Mouse (Mus musculus) hindbrain, postnatal 0 days (tissue): ENCODE measurements around the gene Tnfrsf1a. TPM values are rescaled to one million over a fixed set of nuclear protein-coding genes. Genes with fewer than 3 reads are reported as not detected.

Experiments
- ATAC-seq: fragments of 200-750 bp; cut with Nextera tagmentation; 2 replicates; pipeline ENCODE4 v1.8.0; 2017; ENCODE audit warnings: mild to moderate bottlenecking, moderate TSS enrichment, moderate library complexity
- DNase-seq: peaks from one replicate; pipeline ENCODE4 v3.0.0-alpha.2; 2015; ENCODE audit warnings: low spot score
- H3K27ac ChIP-seq: fragments of 300-500 bp; sonication (generic); 2 replicates; pipeline ENCODE4 v1.5.1; 2014; ENCODE audit warnings: mild to moderate bottlenecking
- H3K27me3 ChIP-seq: fragments of 300-500 bp; sonication (generic); 2 replicates; pipeline ENCODE4 v1.6.1; 2014; ENCODE audit warnings: low read length, mixed read lengths; ENCODE audit not compliant: insufficient read depth
- H3K36me3 ChIP-seq: fragments of 300-500 bp; sonication (generic); 2 replicates; pipeline ENCODE4 v1.6.1; 2014; ENCODE audit warnings: low read length, mixed read lengths; ENCODE audit not compliant: insufficient read depth
- H3K4me1 ChIP-seq: fragments of 300-500 bp; sonication (generic); 2 replicates; pipeline ENCODE4 v1.6.1; 2014; ENCODE audit warnings: antibody characterized with exemption, low read length, mixed read lengths; ENCODE audit not compliant: insufficient read depth
- H3K4me2 ChIP-seq: fragments of 300-500 bp; sonication (generic); 2 replicates; pipeline ENCODE4 v1.6.1; 2014; ENCODE audit warnings: low read depth, mild to moderate bottlenecking, low read length, moderate library complexity, mixed read lengths
- H3K4me3 ChIP-seq: fragments of 300-500 bp; sonication (generic); 2 replicates; pipeline ENCODE4 v1.5.1; 2014; ENCODE audit warnings: low read length
- H3K9ac ChIP-seq: fragments of 300-500 bp; sonication (generic); replicated peaks from 2 replicates; pipeline ENCODE4 v1.6.1; 2014; ENCODE audit warnings: mild to moderate bottlenecking, low read length, moderate library complexity, mixed read lengths
- H3K9me3 ChIP-seq: fragments of 300-500 bp; sonication (generic); 2 replicates; pipeline ENCODE4 v1.6.1; 2016; ENCODE audit warnings: low read length, mixed read lengths
- CTCF ChIP-seq: IDR thresholded peaks from 2 replicates; pipeline ENCODE4 v1.5.1; 2016; ENCODE audit warnings: antibody characterized with exemption, control low read depth, low read depth
- WGBS: fragments of 180-500 bp; shearing (Covaris S2); extraction: QIAGEN DNeasy Blood & Tissue Kit; methylation state at CpG from one replicate; pipeline ENCODE4 v1.1.7; 2014; 5-methylcytosine and 5-hydroxymethylcytosine counted together
- polyA plus RNA-seq: library from polyadenylated mRNA; unstranded; fragments of >200 nt; fragmentation: Nextera tagmentation; extraction: Ambion mirVana; gene quantifications from 2 replicates; pipeline ENCODE4 v1.2.1, GENCODE M21; 2015
- total RNA-seq: library from RNA; depleted of rRNA; stranded (reverse); fragments of >200 nt; gene quantifications from 2 replicates; pipeline ENCODE4 v1.2.3, GENCODE M21; 2014

Tnfrsf1a gene
- total and polyA plus RNA-seq, 2 experiments from 2014 or later = 16.3 to 18.0 TPM

GRCm38 (mm10) chr6:125344866-125345265, 4.3 kb upstream of the Tnfrsf1a start:
- Histone ChIP-seq H3K4me2 (no peak overlapping the region), H3K27ac (no peak overlapping the region), H3K27me3 (no peaks in the 10 kb centered on the region), H3K4me3 (no peak overlapping the region), H3K4me1 (no peaks in the 10 kb centered on the region), H3K9ac (no peak overlapping the region), H3K36me3 (no peaks in the 10 kb centered on the region), H3K9me3 (no peaks in the 10 kb centered on the region)
- ATAC-seq (no peak), DNase-seq (no peak)
- 76% methylated on average over 4 of the region's 4 CpGs for WGBS
- TF ChIP-seq CTCF = no peak

- Histone ChIP-seq H3K9ac (no peak overlapping the region), H3K27ac (no peak overlapping the region), H3K4me1 (no peaks in the 10 kb centered on the region), H3K4me3 (no peak overlapping the region), H3K9me3 (no peaks in the 10 kb centered on the region), H3K36me3 (no peaks in the 10 kb centered on the region), H3K4me2 (no peak overlapping the region), H3K27me3 (no peaks in the 10 kb centered on the region)
- ATAC-seq = no peak
- 79% methylated on average over 1 of the region's 1 CpGs for WGBS
- DNase-seq = no peak
- TF ChIP-seq CTCF = no peak
Measured at GRCm38 (mm10) chr6:125345625-125346024, 3.5 kb upstream of the Tnfrsf1a start.

- TF ChIP-seq CTCF = no peak
- DNase-seq (no peak), ATAC-seq (no peak)
- H3K9me3 ChIP-seq = no peaks in the 10 kb centered on the region
- H3K4me1 ChIP-seq = no peaks in the 10 kb centered on the region
- 65% methylated on average over 2 of the region's 2 CpGs for WGBS
- H3K4me3 ChIP-seq = no peak overlapping the region
- H3K36me3 ChIP-seq = no peaks in the 10 kb centered on the region
- no peak overlapping the region for H3K27ac ChIP-seq
- H3K27me3 ChIP-seq = no peaks in the 10 kb centered on the region
- H3K4me2 ChIP-seq = no peak overlapping the region
- H3K9ac ChIP-seq = no peak overlapping the region
Measured at GRCm38 (mm10) chr6:125346029-125346428, 3.1 kb upstream of the Tnfrsf1a start.

GRCm38 (mm10) chr6:125349575-125350230, 541 bp downstream of the Tnfrsf1a start:
- Histone ChIP-seq H3K27ac (peak overlapping the region; percentile 4), H3K9me3 (no peaks in the 10 kb centered on the region), H3K4me1 (peaks cover 6% of the 10 kb centered on the region; the same call in 1 of the 2 replicates), H3K4me3 (peak overlapping the region; percentile 33), H3K36me3 (no peaks in the 10 kb centered on the region), H3K4me2 (peak overlapping the region; percentile 60), H3K9ac (peak overlapping the region; percentile 44; the same call in 1 of the 2 replicates), H3K27me3 (no peaks in the 10 kb centered on the region)
- DNase-seq (peak; percentile 50), ATAC-seq (peak; percentile 50; the same call in 1 of the 2 replicates)
- 3% methylated on average over 27 of the region's 27 CpGs for WGBS
- TF ChIP-seq CTCF = no peak

- Histone ChIP-seq H3K4me2 (peak overlapping the region; percentile 60), H3K27me3 (no peaks in the 10 kb centered on the region), H3K4me3 (peak overlapping the region; percentile 33), H3K36me3 (no peaks in the 10 kb centered on the region), H3K9me3 (no peaks in the 10 kb centered on the region), H3K27ac (peak overlapping the region; percentile 4; the same call in 1 of the 2 replicates), H3K4me1 (peaks cover 14% of the 10 kb centered on the region; the same call in 1 of the 2 replicates), H3K9ac (peak overlapping the region; percentile 44; the same call in 1 of the 2 replicates)
- ATAC-seq (no peak; the same call in 1 of the 2 replicates), DNase-seq (no peak)
- no peak for TF ChIP-seq CTCF
- 17% methylated on average over 20 of the region's 20 CpGs for WGBS
Measured at GRCm38 (mm10) chr6:125350231-125350994, 1.3 kb downstream of the Tnfrsf1a start.

- 83% methylated on average over 2 of the region's 2 CpGs for WGBS
- DNase-seq (no peak), ATAC-seq (no peak)
- no peak overlapping the region for H3K27ac ChIP-seq
- H3K4me2 ChIP-seq = peak overlapping the region; percentile 60
- no peak for TF ChIP-seq CTCF
- H3K27me3 ChIP-seq = no peaks in the 10 kb centered on the region
- no peak overlapping the region for H3K4me3 ChIP-seq
- no peaks in the 10 kb centered on the region for H3K9me3 ChIP-seq
- peaks cover 15% of the 10 kb centered on the region; the same call in 1 of the 2 replicates for H3K4me1 ChIP-seq
- H3K36me3 ChIP-seq = no peaks in the 10 kb centered on the region
- H3K9ac ChIP-seq = no peak overlapping the region
Measured at GRCm38 (mm10) chr6:125350995-125351324, 1.8 kb downstream of the Tnfrsf1a start.
